Mouse (Mus musculus): ENCODE measurements around the gene Agxt2.

The Agxt2 gene

DNA sequence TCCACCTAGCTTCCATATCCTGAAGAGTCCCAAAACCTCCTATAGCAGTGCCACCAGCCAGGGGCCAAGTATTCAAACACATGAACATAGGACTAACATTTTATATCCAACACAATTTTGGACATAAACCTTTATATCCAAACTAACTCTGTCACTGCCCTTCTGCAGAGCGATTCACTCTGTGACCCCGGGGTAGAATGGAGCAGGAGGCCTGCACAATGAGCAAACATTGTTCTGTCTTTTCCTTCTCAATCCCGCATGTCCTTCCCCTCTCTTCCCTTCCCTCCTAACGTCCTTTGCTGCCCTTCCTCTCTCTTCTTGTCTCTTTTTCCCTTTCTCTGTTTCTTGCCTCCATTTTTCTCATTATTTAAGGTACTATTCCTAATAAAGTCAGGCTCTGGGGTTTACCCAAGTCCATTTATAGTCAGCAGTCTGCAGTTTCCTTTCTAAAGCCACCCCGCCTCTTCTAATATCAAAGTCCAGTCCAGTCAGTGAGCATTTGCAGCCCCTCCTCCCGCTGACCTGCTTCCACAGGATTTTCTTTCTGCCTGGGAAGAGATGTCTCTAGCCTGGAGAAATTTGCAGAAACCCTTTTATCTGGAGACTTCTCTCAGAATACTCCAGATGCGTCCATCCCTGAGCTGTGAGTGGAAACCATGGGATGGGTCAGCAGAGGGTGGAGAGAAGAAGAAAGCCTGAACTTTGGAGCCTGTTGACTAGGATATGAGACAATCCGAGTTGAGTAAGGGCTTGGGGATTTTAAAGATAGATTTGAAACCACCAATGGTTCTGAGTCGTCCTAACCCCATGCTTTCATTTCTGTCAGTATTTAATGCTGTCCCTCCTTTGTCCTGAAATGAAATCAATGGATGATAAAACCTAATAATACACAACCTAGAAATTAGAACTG, at the start of gene Agxt2:
TSS of gene Agxt2 (plus strand) at position 494 of the 910 bp plus-strand sequence.
- in situ Hi-C loops (cut with MboI, MseI) = no loop called here

DNA sequence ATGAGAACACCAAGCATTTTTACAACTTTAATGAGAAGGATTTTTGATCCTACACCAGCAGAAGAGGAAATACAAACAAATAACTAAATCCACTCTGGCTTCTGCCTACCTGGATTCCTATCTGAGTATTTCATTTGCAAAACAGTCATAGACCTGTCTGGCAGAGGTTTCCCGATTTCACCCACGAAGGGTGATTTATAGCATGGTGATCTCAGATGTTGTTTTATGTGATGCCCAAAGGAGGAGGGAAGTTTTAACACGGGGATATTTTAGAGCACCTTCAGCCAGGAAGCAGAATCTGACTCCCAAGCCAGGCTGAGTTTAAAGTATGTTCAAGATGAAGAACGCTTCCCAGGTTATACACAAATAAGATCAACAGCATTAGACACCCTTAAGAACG, 46.5 kb upstream of the Agxt2 start:
- in situ Hi-C loops (cut with MboI, MseI) = loop anchor here (5.0 to 25.0 kb wide), 2 partner anchors 700 to 880 kb away; no protein-coding TSS in a partner anchor

DNA sequence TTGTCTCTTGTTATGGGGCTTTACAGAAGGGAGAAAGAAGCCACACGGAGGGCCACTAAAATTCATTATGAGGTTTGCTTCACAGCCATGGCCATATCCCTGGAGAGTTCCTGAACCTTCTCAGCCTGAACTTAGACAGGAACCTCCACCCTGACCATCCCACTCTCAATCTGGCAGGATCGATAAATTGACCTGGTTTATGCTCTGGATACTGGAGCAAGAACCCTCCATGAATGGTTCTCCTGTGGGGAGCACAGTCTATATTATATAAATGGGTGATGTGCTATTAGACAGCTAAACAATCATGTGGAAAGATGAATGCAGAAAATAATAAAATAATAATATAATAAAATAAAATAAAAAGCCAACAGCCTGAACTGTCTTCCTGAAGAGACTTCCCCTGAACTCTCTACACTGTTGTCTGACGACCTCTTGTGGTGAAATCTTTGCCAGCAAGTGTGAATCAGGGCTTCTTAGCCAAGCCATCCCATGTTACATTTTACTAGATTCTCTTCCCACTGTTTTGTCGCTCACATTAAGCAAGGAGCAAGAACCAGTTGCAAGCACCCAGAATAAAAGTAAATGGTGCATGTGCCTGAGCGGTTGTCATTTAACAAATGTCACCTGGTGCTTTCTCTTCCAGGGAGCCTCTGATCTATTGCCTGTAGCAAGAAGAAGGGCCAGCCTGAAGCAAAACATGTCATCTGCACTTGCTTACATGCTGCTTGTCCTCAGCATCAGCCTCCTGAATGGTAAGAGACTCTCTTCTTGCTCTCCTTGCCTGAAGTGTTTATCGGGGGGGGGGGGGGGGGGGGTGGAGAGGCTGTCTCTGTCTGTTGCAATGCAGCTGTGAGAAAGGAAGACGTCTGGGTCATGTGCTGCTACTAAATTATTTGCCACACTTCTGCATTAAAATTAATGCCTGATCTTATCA, 44.5 kb upstream of the Agxt2 start:
- in situ Hi-C loops (cut with MboI, MseI) = loop anchor here (5.0 to 25.0 kb wide), 2 partner anchors 701 to 881 kb away; no protein-coding TSS in a partner anchor

DNA sequence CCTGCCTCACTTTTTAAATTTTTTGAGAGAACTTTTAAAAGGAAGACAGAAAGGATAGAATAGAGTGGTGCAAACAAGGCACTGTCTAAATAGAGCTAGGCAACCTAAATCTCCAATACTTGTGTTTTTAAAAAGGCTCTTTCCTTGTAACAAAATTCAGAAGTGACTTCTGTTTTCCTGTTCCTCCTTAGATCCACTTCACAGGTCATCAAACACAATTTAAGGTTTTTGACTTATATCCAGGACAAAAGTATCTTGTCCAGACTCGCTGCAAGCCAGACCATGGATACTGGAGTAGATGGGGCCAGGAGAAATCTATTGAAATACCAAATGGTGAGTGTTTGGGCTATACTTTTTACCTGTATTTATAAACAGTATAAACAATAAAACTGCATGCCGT, 33.3 kb upstream of the Agxt2 start, which contains the start of gene Gm21973:
TSS of gene Gm21973 (plus strand) at position 301 of the 400 bp plus-strand sequence.
- in situ Hi-C loops (cut with MboI, MseI) = no loop called here

- in situ Hi-C loops (cut with MboI, MseI) = no loop called here
Observed at GRCm38 (mm10) chr15:10330626-10331025, 27.7 kb upstream of the Agxt2 start.

DNA sequence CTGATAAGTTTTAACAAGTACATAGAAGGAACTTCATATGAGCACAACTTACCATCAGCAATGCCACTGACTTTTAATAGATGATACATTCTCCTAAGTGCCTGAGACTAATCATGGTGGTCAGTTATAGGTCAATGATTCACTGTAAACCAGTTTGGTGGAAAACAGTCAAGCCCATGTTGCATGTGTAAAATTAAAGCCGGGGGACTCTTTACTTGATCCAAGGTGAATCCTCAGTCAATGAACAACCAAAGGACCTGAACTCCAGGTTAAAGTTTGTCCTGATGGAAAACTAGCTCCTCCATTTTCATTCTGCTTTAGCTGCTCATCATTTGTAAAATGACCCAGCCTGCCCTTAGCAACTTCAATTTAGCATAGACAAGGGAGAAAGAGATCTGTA, 25.8 kb upstream of the Agxt2 start:
- in situ Hi-C loops (cut with MboI, MseI) = no loop called here

GRCm38 (mm10) chr15:10338606-10339005, 19.7 kb upstream of the Agxt2 start:
- in situ Hi-C loops (cut with MboI, MseI) = loop anchor here (5.0 kb wide), 1 partner anchor 94 kb away; no protein-coding TSS in a partner anchor

DNA sequence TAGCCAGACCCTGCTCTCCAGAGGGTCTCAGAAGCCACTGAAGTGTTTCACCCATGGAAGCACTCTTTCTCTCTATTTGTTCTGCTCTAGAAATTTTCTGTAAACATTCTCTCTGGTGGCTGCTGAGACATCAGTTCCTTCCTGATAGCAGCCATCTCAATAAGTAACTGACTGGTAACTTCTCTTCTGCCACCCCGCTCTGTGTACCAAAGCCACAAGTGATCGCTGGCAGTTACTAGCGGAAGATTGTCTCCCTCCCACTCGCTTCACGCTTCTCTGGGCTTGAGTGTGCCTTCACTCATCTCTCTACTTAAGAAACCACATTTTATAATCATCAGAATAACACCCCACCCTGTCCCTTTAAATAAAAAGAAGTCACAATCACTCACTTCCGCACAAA, 11.3 kb upstream of the Agxt2 start:
- in situ Hi-C loops (cut with MboI, MseI) = no loop called here

DNA sequence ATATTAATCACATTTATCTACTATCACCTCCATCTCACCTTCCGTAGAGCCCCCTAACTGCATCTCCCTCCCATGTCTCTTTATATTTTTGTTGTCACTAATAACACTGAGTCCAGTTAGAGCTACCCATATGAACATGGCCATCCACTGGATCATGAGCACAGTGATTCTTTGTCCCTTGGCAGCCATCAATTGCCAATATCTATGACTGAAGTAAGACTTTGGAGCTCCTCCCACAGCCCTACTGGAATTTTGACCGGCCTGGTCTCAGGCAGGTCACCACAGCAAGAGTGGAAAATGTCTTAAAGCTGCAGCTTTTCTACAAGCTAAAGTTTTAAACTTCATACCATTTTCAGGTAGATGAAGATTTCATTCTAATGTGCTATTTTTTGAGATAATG, 8.0 kb downstream of the Agxt2 start:
- in situ Hi-C loops (cut with MboI, MseI) = loop anchor here (10.0 kb wide), 1 partner anchor 1552 kb away; no protein-coding TSS in a partner anchor

- in situ Hi-C loops (cut with MboI, MseI) = no loop called here
Observed at GRCm38 (mm10) chr15:10375404-10375803, 17.1 kb downstream of the Agxt2 start.

GRCm38 (mm10) chr15:10378338-10378959, 20.1 kb downstream of the Agxt2 start:
- in situ Hi-C loops (cut with MboI, MseI) = no loop called here

DNA sequence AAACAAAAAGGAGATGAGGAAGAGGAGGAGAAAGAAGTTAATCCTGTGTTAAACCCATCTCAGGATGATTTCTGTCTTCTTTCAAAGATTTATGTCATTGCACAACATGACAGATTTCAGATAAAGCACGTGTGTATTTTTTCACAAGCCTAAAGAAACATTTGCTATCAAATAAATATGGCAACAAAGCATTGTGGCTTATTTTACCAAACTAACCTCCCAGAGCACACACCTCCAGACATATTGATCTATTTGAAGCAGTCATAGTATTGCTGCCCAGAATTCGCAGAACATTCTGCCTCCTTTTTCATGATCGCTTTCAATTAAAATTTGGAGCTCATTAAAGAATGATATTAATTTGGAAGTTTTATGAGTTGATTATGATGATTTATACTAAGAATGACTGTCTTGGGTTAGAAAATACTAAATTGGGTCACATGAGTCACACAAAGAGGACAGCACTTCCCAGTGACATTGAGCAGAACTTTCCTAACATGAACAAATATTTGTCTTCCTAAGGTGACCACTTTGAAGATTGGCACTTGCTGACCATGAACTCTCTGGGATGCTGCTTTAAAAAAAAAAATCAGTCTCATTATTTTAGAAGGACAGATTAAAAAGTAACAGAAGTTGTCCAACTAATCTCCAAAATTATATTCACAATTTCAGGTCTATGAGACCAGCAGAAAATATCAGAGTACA, 21.6 kb downstream of the Agxt2 start:
- in situ Hi-C loops (cut with MboI, MseI) = no loop called here

DNA sequence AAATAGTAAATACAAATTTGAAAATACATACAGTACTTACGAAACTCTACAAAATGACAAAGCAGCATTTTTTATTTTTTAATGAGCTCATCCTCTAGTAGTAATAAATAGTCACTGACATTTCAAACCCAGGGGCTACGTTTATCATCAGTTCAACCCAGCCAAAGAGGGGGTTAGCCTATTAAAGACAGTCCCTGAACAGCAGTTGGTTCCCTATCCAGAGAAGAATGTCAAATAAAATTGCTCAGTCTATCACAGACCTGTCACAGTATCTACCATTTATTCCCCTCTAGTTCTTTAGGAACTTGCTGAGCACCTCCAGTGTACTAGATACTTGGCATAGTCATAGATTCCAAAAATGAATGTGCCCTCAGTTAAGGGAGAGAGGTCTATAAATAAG, 28.9 kb downstream of the Agxt2 start:
- in situ Hi-C loops (cut with MboI, MseI) = no loop called here

GRCm38 (mm10) chr15:10399795-10400194, 41.5 kb downstream of the Agxt2 start:
- in situ Hi-C loops (cut with MboI, MseI) = loop anchor here (10.0 kb wide), 1 partner anchor 265 kb away; no protein-coding TSS in a partner anchor

DNA sequence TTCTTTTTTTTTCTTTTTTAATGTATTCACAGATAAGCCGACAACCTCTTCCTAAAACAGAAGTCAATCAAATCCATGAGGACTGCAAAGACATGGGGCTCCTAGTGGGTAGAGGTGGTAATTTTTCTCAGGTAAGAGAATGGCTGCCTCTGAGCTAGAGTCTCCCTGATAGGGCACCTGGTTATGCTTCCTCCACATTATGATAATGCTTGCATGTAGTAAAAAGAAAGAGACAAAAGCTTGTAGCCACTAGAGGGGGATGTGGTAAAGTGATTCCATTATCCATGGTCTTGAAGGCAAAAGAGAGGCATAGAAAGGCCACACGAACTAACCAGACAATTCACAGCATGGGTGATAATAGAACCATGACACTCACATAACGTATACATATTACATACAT, 42.1 kb downstream of the Agxt2 start:
- in situ Hi-C loops (cut with MboI, MseI) = loop anchor here (10.0 kb wide), 1 partner anchor 264 kb away; no protein-coding TSS in a partner anchor

DNA sequence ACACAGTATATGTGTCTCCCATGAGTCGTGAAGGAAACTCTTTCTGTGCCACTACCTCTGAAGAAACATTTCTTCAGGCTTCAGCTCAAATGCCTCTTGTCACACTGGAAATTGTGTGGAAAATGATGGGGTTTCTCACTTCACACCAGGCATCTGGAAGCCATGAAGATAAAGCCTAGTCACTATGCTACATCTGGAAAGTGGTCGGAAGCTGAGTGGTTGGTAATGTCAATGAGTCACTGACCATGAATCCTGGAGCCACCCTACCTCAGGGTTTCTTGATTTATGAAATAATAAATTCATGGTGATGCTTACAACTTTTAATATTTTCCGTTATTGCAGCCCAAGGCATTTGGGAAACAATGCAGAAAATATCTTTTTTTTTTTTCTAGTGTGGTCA, 51.5 kb downstream of the Agxt2 start:
- in situ Hi-C loops (cut with MboI, MseI) = loop anchor here (10.0 kb wide), 1 partner anchor 255 kb away; no protein-coding TSS in a partner anchor

GRCm38 (mm10) chr15:10410881-10411280, 52.5 kb downstream of the Agxt2 start:
- in situ Hi-C loops (cut with MboI, MseI) = no loop called here

DNA sequence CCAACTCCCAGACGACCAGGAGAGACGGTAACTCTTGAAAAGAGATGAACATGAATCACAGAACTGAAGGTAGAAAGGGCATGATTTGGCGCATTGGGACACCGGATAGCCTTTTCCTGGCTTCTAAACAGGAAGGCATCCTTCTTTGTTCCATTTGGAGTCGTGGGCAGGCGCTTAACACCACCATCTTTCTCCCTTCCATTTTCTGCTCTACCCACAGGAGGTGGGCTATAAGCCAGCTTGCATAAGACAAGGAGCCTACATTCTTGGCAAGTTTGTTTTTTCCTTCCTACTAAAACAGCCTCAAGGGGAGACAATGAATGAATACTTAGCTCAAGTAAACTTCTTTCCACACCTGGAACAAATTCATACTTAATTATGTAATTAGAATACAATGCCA, 55.3 kb downstream of the Agxt2 start:
- in situ Hi-C loops (cut with MboI, MseI) = no loop called here

DNA sequence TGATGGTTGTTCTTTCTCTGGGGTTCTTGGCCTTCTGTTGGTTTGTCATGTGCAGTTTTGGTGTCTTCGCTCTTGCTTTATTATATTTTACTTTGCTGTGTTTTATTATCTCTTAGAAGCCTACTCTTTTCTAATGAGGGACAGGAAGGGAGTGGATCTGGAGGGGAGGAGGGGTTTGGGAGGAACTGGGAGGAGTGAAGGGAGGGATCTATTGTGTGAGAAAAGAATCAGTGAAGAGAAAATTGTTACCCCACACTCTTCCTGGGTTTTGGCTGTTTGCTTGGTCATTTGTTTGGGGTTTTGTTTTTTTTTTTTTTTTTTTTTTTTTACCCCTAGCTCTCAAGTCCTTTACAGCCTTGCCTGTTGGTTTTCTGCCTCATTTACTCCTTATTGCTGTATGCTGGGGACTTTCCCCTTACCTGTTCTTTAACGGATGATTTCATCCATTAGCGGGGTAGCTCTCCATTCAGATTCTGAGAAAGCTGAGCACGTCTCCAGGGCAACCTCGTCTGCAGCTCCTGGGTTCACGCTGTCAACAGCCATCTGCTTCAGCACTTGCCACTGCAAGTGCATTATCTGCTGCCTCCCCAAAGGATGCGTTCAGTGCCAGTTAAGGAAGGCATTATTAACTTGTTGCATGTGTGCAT, 62.9 kb downstream of the Agxt2 start:
- in situ Hi-C loops (cut with MboI, MseI) = loop anchor here (10.0 kb wide), 1 partner anchor 1766 kb away; no protein-coding TSS in a partner anchor

GRCm38 (mm10) chr15:10421785-10422144, 63.4 kb downstream of the Agxt2 start:
- in situ Hi-C loops (cut with MboI, MseI) = loop anchor here (10.0 kb wide), 1 partner anchor 1767 kb away; no protein-coding TSS in a partner anchor
